Mouse (Mus musculus): Measurements from ENCODE around the gene Blmh.

Gene Blmh

DNA sequence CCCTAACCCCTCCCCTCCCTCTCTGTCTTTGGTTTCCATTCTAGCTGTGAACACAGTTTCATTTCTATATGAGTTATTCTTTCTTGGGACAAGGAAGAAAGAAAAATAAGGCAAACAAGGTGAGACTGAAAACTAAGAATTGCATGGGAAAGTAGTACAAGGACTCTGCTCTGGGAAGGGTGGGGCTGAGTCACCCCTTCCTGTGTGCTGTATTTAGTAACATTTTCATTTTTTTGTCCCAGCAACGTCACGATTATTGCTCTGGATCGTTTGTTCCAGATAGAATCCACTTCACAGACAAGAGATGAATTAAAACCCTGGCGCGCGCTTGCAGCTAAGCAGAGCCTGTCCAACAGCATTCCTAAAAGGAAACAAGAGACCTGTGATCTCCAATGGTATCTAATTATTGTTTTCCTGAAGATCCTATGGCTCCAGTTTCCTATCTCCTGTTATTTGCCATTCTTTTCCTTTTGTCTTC is at the start of gene Blmh:
Gene Blmh, plus strand, starts transcription at position 51 of the 478 bp plus-strand sequence.
- no peak for DNase-seq

DNA sequence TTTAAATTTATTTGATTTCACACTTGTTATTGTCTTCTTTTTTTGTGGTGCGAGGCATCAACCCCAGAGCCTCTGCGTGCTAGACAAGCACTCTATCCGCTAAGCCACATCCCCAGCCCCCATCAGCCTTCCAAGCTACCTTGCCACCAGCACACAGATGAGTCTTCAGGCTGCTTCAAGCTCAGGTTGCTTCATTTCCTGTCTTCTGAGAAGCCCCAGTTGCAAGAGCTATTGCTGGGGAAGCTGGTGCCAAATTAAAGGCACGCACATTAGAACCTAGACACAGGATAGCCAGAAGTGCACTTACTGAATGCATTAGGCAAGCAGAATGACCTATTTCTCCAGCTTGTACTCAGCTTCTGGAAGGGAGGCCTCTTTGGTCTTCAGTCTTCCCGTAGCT is 44.8 kb upstream of the Blmh start:
- DNase-seq, result no peak

DNA sequence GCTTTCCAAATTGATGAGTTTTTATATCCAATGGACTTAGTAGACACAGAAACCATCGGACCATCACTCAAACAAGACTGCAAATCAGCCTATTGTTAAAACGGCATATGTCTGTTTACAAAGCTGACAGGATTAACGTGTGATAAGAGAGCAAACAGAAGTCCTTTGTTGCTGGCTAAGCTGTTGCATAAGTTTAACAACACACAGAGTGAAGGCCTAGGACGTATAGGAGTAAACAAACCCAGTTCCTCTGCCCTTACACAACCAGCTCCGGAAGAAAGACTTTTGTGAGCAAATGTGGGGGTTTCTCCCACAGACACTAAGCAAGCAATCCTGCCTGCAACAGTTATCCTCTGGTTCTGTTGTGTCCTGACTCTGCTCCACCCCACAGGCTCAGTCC is 40.2 kb upstream of the Blmh start:
- DNase-seq, result no peak

DNA sequence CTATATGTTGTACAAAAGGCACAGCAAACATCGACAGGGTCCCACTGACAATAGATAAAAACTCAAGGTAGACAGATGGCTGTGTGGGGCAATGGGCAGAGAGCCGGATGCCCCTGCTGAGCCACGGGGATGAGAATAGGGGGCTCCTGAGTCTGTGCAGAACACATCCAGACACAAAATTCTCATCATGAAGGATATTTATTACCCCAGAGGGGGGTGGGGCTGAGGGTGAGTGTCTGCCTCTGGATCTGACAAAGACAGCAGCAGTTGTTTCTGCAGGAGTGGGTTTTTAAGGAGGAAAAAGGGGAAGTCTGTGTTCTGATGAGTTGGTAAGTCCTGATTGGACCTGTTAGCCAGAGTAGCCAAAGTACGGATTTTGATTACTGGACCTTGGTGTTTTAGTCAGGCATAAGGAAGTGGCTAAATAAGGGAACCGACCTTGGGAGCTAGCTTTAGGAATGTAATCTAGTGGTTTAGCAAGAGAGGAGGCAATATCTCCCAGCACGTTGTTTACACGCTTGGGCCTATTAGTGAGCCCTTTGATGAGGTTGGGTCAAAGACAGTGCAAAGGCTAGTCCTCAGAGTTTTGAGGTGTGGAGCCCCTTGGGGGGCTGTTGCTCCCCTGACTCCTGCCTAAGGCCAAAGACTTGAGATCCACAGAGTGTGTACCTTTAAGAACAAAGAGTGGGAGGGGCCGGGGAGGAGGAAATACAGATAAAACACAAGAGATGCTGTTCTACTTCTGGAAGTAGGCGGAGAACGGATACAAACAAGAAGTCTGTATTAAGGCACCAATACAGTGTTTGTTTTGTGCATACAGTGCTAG is 35.1 kb upstream of the Blmh start:
- DNase-seq, result no peak

DNA sequence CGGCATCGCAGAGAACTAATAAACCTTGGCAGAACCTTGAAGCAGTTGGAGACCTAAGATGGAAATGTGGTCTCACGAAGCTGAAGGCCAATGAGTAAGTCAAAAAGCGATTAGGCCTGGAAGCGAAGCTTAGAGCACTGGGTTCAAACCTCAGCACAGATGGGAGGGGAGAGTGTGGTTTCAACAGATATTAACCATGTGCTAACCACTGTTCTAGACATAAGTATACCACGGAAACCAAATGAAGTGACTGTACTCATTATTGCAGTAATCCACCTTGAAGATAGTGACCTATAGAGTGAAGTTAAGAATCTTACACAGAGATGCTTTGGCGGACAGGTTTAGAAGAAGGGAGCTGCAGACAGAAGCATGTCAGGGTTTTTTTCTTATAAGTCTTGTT is 33.4 kb upstream of the Blmh start:
- no peak for DNase-seq

DNA sequence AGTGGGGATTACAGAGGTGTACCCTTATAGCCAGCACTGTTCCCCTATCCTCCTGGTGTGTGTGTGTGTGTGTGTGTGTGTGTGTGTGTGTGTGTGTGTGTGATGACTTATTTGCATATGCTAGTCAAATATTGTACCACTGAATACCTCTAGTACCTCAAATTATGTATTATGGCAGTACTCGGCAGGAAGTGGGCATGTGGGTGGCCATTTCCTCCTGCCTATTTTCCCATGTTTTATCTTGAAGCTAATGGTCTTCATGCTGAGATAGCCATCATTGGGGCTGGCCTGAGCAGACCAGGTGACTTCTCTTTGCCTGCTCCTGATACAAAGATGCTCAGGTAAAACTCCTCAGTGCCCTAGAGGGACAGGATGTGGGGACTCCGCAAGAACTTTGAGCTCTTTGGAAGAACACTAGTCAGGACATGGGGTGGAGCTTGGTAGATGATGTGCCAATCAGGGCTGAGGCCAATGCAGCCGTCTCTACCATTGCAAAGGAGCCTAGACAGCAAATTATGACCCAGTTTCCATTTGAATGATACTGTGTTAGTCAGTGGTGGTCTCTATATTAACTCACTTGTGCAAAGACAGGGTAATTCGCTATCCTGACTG is 32.8 kb upstream of the Blmh start:
- DNase-seq, result no peak

DNA sequence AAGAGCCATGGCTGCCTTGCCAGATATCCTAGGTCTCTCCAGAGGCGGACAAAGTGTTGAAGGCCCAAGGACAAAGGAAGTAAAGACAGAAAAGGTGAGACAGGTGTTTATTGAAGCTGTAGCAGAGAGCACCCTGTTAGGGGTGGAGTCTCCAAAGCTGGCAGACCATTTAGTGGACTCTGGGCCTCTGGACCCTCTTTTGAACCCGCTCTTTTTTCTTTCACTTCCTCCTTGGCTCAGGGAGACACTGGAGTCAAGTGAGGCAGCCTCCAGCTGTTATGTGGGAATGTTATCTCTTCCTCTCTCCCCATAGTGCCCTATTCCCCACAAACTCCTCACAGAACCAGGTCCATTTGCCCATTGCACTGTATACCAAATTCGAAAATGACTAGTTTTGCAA is 31.6 kb upstream of the Blmh start:
- DNase-seq, result no peak

DNA sequence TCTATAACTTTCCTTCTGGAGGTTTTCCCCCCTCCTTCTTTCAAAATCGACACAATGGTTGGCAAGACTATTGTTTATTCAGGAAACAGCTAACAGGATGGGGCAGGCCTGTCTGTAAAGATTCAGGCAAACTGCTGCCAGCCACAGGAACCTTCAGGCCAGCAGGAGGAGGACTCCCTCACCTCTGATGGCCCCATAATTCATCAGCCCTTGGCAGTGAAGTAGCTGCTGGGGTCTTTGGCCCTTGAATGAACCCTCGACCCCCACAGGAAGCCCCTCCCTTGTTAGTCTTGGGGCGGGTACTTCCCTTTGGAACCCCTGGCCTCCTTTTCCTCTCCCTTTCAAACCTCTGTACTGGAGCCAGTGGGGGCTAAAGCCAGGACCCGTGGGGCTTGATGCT is 31.0 kb upstream of the Blmh start:
- DNase-seq, result no peak

DNA sequence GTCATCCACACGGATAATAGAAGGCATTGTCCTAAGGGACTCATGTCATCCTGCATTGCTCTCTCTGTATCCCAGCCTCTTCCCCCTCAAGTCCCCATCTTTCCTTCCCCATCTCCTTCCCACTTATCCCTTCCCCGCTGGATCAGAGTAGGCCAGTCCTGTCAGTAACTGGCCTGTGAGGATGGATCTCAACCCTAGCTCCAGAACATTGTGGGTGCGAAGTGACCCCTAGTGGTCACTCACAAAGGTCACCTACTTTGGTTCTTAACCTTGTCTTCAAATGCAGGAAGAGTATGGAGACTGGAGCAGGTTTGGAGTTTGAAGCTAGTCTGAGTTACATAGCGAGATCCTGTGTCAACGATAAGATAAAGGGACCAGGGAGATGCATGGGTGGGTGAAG is 30.4 kb upstream of the Blmh start:
- DNase-seq, result peak; percentile 82

DNA sequence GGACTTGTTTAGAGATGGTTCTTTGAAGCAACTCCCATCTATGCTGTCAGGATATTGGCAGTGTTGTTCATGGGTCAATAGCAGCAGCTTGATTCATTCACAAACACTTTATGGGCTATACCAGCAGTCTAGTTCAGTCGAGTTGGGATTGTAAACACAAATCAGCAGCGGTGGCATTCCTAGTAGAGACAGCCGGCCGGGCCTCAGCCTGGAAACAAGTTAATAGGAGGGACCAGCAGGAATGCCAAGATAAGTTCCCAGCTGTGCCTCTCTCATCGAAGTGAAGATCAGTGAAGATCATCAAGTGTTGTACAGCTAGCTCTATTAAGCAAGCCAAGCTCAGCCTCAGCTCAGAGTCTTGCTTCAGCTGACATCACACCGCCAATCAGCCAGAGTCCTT is 28.2 kb upstream of the Blmh start:
- no peak for DNase-seq

DNA sequence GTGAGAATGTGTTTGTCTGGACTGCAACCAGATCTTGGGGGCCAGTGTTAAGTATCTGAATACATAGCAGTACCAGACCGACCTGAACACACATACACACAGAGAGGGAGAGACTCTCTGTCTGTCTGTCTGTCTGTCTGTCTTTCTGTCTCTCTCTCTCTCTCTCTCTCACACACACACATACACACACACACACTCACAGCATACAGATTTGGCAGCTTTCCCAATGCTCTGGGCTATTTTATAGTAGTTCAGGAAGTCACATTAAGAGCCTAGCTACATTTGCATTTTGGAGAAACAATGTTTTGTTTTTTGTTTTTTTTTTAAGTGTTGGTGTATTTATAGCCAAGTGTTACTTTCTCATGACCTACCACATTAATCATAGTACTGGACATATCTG is 27.5 kb upstream of the Blmh start:
- no peak for DNase-seq

DNA sequence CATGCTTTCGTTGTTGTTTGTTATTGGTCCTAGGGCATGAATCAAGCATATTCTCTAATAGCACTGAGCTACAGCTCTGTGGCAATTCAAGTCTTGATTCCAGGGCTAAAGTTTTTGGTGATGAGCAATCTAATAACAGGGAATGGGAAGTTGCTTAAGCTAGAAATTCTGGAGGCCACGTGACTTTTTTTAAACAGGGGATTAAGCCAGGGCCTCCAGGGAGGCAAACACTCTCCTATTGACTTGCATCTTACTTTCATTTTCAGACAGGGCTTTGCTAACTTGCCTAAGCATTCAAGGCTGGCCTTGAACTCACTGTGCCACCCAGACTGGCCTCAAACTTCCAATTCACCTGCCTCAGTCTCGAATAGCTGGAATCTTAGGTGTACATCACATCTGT is 26.7 kb upstream of the Blmh start:
- no peak for DNase-seq

DNA sequence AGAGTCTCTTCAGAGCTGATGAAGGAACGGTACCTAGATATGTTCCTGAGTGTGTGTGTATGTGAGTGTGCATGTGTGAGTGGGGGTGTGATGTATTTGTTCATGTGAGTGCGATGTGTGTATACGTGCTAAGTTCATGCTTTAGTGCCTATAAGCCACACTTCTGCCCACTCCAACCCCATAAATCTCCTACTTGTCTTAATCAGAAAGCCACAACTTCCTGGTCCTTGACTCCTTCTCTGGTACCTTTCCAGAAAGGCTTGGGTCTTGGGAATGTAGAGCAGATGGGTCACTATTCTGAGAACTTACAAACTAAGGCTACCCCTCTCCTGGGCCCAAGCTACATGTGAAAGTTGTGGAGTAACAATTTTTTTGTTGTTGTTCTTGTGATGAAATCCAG is 25.9 kb upstream of the Blmh start:
- DNase-seq, result no peak

DNA sequence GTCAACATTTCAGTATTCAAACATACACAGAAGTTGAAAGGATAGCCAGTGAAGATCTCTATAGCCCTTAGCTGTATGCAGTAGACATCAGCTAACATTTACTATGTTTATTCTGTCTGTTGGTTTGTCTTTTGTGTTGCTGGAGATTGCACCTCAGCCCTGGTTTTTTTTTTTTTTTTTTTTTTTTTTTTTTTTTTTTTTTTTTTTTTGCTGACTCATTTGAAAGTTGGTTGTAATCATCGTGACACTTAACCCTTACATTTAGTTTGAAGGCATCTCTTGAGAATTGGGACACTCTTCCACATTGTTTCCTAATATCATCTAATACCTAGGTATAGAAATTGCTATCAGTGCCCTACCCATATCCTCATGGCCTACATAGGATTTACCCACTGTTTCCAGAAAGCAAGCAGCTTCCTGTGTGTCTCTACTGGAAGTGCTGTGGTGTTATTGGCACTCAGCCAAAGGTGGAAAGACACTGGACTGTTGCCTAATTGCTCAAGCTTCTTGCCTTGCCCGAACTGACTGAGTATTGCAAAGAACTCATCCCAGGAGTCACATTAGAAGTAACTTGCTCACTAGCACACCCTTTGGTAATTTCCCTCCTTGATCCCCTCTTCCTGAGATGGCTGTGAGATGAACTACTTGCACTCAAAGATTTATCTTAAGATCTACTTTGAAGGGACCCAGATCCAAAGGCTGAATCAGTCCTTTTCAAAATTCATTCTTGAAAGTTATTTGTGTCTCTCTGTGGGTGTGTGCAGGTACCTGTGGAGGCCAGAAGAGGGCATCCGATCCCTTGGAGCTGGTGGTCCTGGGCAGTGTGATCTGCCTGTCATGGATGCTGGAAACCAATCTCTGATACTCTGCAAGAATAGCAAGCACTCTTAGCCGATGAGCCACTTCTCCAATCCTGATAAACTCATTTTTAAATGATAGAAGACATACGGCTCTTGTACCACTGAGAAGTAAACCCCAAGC is 24.6 kb upstream of the Blmh start:
- peak in 1 of 2 experiments; percentile 47 for DNase-seq

DNA sequence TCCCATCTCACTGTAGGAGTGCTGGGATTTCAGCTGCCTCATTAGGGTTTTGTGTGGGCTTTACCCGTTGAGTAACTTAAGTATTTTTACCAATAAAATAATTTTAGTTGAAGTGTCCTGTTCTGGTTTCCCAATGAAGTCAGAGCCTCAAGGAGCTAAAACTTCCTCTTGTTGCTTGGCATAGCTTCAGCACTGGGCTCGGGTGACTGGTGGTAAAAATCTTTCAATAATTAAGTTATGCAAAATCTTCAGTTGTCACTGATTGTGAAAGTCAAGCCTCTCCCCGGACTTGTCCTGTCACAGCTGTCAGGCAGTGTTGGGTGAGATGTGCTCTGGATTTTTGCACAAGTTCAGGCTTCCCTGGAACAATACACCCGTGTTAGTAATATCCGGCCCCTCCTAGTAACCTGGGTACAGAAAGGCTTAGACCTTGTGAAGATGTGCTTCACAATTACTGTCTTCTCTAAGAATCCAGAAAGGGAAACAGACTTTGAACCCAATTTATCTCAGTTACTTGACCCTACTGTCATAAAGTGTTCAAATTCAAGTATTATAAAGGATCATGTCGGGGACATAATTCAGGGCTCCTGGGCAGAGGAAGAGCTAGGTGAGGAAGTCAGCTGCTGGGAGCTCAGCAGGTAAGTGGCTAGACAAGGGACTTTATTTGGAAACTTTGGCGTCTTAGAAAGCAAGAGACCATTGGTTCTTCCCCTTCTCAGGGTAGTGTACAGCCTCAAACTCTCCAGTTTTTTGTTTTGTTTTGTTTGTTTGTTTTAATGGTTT is 22.8 kb upstream of the Blmh start, which contains the start of gene Tmigd1:
Gene Tmigd1, plus strand, starts transcription at position 581 of the 783 bp plus-strand sequence.
- no peak for DNase-seq

DNA sequence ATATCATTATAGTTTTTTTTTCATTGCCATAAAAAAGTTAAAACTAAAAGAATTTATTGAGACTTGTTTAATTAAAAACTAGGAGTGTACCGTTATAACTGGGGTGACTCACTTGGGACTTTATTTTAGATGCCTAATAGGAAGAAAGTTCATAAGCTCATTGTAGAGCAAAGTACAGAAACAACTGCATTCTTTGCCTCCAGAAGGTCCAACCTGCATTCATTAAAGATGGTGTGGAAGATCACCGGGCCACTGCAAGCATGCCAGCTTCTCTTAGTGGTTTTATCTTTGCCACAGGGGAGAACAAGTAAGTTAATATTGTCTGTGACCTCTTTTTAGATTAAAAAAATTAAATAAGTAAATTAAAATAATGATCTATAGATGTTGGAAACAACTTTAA is 20.3 kb upstream of the Blmh start:
- DNase-seq, result no peak

DNA sequence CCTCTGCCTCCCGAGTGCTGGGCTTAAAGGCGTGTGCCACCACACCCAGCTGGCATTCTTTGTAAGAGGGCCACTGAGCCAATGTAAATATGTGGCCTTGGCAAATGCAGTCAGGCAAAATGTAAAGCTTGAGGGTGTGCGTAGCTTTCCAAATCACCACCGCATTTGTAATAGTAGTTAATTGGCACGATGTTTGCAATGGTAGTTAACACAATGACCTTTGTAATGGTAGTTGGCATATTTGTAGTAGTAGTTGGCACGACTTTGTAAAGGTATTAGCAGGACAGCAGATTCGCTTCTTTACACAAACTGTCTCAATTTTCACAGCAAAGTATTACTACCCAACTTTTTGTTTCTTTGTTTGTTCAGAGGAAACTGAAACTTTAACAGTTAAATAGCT is 16.0 kb upstream of the Blmh start:
- DNase-seq, result no peak

DNA sequence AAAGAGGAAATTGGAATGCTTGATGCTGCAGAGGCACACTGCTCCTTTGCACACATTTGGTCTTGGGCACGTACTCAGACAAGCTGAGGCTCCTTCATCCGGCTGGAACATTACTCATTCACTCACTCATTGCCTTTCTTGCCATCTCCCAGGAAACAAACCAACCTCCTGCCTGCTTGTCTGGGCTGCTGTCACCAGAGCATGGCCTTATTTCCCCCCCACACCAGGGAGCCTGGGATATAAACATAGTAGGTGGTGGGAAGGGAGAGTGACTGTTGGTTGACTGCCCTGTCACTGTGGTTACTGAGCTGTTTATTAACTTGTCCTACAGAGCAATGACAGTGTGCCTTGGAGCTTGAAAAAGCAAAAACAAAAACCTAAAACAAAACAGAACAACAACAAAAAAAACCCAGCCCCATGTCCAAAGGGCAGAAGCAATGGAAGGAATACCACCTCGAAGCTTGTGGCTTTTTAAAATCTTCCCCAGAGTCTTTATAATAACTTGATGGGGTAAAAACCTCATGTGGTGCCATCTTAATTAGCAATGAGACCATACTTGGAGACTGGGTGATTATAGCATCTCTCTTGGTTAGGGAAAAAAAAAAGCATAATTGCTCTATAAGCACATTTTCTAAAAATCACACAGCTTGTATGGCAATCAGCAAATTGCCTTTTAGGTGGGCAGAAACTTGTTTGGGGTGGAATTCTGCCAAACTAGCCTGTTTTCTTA is 13.1 kb upstream of the Blmh start:
- peak; percentile 57 to 60 for DNase-seq

DNA sequence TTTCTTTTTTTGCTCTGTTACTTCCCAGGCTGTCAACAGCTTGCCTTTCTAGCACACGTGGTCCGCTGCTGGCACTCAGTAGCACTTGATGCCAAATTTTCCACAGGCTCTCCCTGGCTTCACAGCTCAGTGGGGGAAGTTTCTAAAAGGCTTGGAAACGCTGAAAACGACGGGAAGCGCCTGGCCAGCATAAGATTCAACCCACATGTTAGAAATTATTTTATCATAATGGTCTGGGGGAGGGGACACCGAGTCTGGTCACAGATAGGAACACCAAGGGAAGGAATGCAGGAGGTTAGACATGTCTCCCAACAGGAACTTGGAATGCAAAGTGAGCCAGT is 12.6 kb upstream of the Blmh start:
- DNase-seq, result peak; percentile 61 to 73

DNA sequence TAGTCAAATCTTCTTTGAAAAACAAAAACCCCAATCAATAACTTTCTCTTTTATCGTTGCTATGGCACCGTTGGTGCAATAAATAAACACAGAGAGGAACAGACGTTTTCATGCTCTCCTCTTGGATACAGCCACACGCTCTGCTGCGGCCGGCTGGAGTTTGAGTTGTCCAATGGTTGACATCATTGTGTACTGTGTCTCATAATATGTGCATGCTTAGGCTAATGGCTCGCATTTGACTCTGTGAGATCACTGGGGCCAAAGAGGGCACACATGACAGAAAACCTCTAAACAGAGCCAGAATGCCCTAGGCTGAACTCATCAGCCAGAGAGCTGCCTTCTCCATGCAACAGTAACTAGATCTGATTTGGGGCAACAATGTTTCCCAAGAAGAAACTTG is 10.2 kb upstream of the Blmh start:
- DNase-seq, result no peak

DNA sequence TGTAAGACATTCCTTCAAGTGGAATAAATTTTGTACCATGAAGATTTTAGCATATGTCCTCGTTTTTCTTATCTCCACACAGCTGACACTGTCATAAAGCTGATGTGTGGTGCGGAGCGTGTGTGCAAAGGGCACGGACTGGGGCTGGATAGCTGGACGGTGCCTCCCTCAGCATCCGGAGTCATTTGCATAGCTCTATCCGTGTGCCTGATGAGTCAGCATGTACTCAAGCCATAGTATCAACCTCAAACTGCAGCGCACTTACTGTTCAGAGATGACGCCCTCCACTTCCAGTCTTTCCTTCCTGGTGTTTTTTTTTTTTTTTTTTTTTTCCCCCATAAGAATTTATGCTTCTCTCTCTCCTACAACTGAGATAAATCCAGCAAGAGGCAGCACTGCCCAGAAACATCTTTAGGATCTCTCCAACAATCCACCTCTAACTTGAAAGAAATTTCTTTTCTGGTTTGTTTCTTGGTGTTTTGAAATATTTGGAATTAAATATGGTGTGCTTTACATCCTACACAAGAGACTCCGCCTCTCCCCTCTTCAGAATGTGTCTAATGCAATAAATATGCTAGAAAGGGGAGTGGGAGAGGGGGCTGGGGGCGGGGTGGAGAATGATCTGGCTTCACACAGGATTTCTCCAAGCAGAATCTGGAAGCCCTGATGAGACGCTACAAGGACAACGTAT is 7.9 kb upstream of the Blmh start:
- DNase-seq, result no peak

Data from cerebellum, postnatal 14 days (tissue).